Mouse (Mus musculus): Measurements from ENCODE around the gene Spty2d1. TPM values are rescaled to one million over a fixed set of nuclear protein-coding genes. Genes with fewer than 3 reads are reported as not detected.

Spty2d1 gene
- polyA plus RNA-seq, 1 experiment from 2014 or later = 13.1 TPM

DNA sequence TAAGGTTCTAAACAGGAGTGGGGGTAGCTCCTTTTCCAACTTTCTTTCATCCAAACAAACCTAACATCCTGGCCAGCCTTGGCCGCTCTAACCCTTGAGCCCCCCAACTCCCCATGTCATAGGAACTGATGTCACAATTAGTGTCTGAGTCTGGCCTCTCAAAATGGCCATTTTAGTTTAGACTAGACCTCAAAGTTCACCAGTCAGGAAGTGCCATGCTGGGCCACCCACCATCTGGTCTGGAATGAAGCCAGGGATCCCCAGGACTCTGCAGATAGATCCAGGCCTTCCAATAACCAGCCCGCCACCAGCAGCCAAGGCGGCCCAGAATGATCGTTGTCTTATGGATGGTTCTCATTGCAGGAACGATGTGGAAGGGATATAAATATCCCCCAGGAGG is 21.6 kb downstream of the Spty2d1 start:
- H3K36me3 ChIP-seq (ENCODE audit: control insufficient read depth, insufficient read depth) = no peaks in the 10 kb centered on the region

DNA sequence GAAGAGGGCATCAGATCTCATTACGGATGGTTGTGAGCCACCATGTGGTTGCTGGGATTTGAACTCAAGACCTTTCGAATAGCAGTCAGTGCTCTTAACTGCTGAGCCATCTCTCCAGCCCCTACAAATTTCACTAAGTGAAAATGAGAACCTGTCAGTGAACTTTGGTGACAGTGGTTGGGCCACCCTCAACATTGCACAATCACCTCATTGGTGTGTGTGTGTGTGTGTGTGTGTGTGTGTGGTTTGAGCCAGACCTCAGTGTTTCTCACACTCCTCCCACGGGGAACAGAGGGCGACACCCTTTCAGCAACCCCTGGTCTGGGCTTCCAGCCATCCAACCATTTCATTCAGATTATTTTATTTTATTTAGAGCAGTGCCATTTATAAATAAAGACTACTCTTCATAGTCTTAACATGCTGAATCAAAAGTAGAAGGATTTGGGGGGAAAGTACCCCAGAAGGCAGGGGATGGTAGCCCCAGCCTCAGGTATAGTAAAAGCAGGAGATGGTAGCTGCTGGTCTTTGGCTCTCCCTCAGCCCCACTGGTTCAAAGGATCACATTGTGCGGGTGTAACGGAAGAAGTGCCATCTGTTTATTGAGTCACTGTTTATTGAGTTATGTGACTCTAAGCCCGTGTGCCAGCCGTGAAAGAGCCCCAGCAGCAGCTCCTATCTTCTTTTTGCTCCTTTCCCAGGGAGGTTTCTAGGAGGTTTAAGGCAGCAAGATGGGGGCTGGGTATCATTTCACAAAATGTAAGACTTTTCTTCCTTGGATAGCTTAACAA is 22.3 kb downstream of the Spty2d1 start:
- H3K4me2 ChIP-seq (ENCODE audit: low read depth, low read length) = no peak overlapping the region
- WGBS = 57% methylated on average over 8 of the region's 8 CpGs

More for the DNA sequence above, 21.6 kb downstream of the Spty2d1 start:
- Histone ChIP-seq H3K9me3 (replicated peaks; ENCODE audit: control insufficient read depth, low read length) (no peaks in the 10 kb centered on the region), H3K27ac (ENCODE audit: low read length) (no peak overlapping the region), H3K4me2 (ENCODE audit: low read depth, low read length) (no peak overlapping the region), H3K4me1 (ENCODE audit: control insufficient read depth, insufficient read depth, low read length) (no peaks in the 10 kb centered on the region), H3K27me3 (ENCODE audit: control insufficient read depth, insufficient read depth, low read length) (no peaks in the 10 kb centered on the region), H3K4me3 (ENCODE audit: low read length) (no peak overlapping the region), H3K9ac (ENCODE audit: low read length) (no peak overlapping the region)
- ATAC-seq (replicated peaks; ENCODE audit: extremely low read depth, insufficient read depth, low FRiP score) = no peak
- 47% methylated on average over 5 of the region's 5 CpGs for WGBS

GRCm38 (mm10) chr7:46983280-46983679 is 24.9 kb downstream of the Spty2d1 start, which contains the start of gene Gm9999:
Gene Gm9999 (plus strand): TSS chr7:46983580.
- no peak within 1 kb of the TSS for H3K4me3 ChIP-seq (ENCODE audit: low read length)
- WGBS = 82% methylated on average over 3 of the region's 3 CpGs
- no peaks in the 10 kb centered on the region for H3K4me1 ChIP-seq (ENCODE audit: control insufficient read depth, insufficient read depth, low read length)
- H3K27me3 ChIP-seq (ENCODE audit: control insufficient read depth, insufficient read depth, low read length) = no peaks in the 10 kb centered on the region
- ATAC-seq (replicated peaks; ENCODE audit: extremely low read depth, insufficient read depth, low FRiP score) = no peak
- H3K27ac ChIP-seq (ENCODE audit: low read length) = no peak within 1 kb of the TSS
- no peak within 1 kb of the TSS for H3K4me2 ChIP-seq (ENCODE audit: low read depth, low read length)
- H3K36me3 ChIP-seq (ENCODE audit: control insufficient read depth, insufficient read depth) = no peaks in the 10 kb centered on the region
- H3K9ac ChIP-seq (ENCODE audit: low read length) = no peak within 1 kb of the TSS
- H3K9me3 ChIP-seq (replicated peaks; ENCODE audit: control insufficient read depth, low read length) = no peaks in the 10 kb centered on the region

More for the DNA sequence above, 22.3 kb downstream of the Spty2d1 start:
- Histone ChIP-seq H3K9ac (ENCODE audit: low read length) (no peak overlapping the region), H3K27me3 (ENCODE audit: control insufficient read depth, insufficient read depth, low read length) (no peaks in the 10 kb centered on the region), H3K4me3 (ENCODE audit: low read length) (no peak overlapping the region), H3K36me3 (ENCODE audit: control insufficient read depth, insufficient read depth) (no peaks in the 10 kb centered on the region), H3K9me3 (replicated peaks; ENCODE audit: control insufficient read depth, low read length) (no peaks in the 10 kb centered on the region), H3K4me1 (ENCODE audit: control insufficient read depth, insufficient read depth, low read length) (no peaks in the 10 kb centered on the region), H3K27ac (ENCODE audit: low read length) (peak overlapping the region; percentile 12; the same call in 1 of the 2 replicates)
- ATAC-seq (replicated peaks; ENCODE audit: extremely low read depth, insufficient read depth, low FRiP score) = no peak

- Histone ChIP-seq H3K4me3 (ENCODE audit: low read length) (no peak overlapping the region), H3K9me3 (replicated peaks; ENCODE audit: control insufficient read depth, low read length) (peaks cover 3% of the 10 kb centered on the region; the same call in 1 of the 2 replicates), H3K4me1 (ENCODE audit: control insufficient read depth, insufficient read depth, low read length) (no peaks in the 10 kb centered on the region), H3K4me2 (ENCODE audit: low read depth, low read length) (no peak overlapping the region), H3K27me3 (ENCODE audit: control insufficient read depth, insufficient read depth, low read length) (no peaks in the 10 kb centered on the region), H3K27ac (ENCODE audit: low read length) (no peak overlapping the region), H3K36me3 (ENCODE audit: control insufficient read depth, insufficient read depth) (no peaks in the 10 kb centered on the region), H3K9ac (ENCODE audit: low read length) (no peak overlapping the region)
- WGBS = 83% methylated on average over 11 of the region's 11 CpGs
- ATAC-seq (replicated peaks; ENCODE audit: extremely low read depth, insufficient read depth, low FRiP score) = no peak
Observed at GRCm38 (mm10) chr7:46975456-46975855, 32.8 kb downstream of the Spty2d1 start.

GRCm38 (mm10) chr7:46974648-46975047 is 33.6 kb downstream of the Spty2d1 start:
- H3K9me3 ChIP-seq (replicated peaks; ENCODE audit: control insufficient read depth, low read length) = peaks cover 3% of the 10 kb centered on the region; the same call in 1 of the 2 replicates
- no peak overlapping the region for H3K4me3 ChIP-seq (ENCODE audit: low read length)
- no peak overlapping the region for H3K27ac ChIP-seq (ENCODE audit: low read length)
- no peaks in the 10 kb centered on the region for H3K27me3 ChIP-seq (ENCODE audit: control insufficient read depth, insufficient read depth, low read length)
- no peaks in the 10 kb centered on the region for H3K36me3 ChIP-seq (ENCODE audit: control insufficient read depth, insufficient read depth)
- WGBS = 92% methylated on average over 4 of the region's 4 CpGs
- no peak for ATAC-seq (replicated peaks; ENCODE audit: extremely low read depth, insufficient read depth, low FRiP score)
- no peak overlapping the region for H3K9ac ChIP-seq (ENCODE audit: low read length)
- H3K4me2 ChIP-seq (ENCODE audit: low read depth, low read length) = no peak overlapping the region
- no peaks in the 10 kb centered on the region for H3K4me1 ChIP-seq (ENCODE audit: control insufficient read depth, insufficient read depth, low read length)

GRCm38 (mm10) chr7:46969898-46970297 is 38.3 kb downstream of the Spty2d1 start:
- no peaks in the 10 kb centered on the region for H3K36me3 ChIP-seq (ENCODE audit: control insufficient read depth, insufficient read depth)
- no peak overlapping the region for H3K4me2 ChIP-seq (ENCODE audit: low read depth, low read length)
- H3K9me3 ChIP-seq (replicated peaks; ENCODE audit: control insufficient read depth, low read length) = peaks cover 3% of the 10 kb centered on the region; the same call in 1 of the 2 replicates
- no peaks in the 10 kb centered on the region for H3K4me1 ChIP-seq (ENCODE audit: control insufficient read depth, insufficient read depth, low read length)
- ATAC-seq (replicated peaks; ENCODE audit: extremely low read depth, insufficient read depth, low FRiP score) = no peak
- H3K9ac ChIP-seq (ENCODE audit: low read length) = no peak overlapping the region
- no peak overlapping the region for H3K4me3 ChIP-seq (ENCODE audit: low read length)
- no peak overlapping the region for H3K27ac ChIP-seq (ENCODE audit: low read length)
- WGBS = 79% methylated on average over 4 of the region's 4 CpGs
- H3K27me3 ChIP-seq (ENCODE audit: control insufficient read depth, insufficient read depth, low read length) = no peaks in the 10 kb centered on the region

GRCm38 (mm10) chr7:46964070-46964469 is 44.1 kb downstream of the Spty2d1 start:
- Histone ChIP-seq H3K27ac (ENCODE audit: low read length) (no peak overlapping the region), H3K9me3 (replicated peaks; ENCODE audit: control insufficient read depth, low read length) (no peaks in the 10 kb centered on the region), H3K36me3 (ENCODE audit: control insufficient read depth, insufficient read depth) (no peaks in the 10 kb centered on the region), H3K4me1 (ENCODE audit: control insufficient read depth, insufficient read depth, low read length) (peaks cover 19% of the 10 kb centered on the region), H3K27me3 (ENCODE audit: control insufficient read depth, insufficient read depth, low read length) (no peaks in the 10 kb centered on the region), H3K4me3 (ENCODE audit: low read length) (no peak overlapping the region), H3K4me2 (ENCODE audit: low read depth, low read length) (no peak overlapping the region), H3K9ac (ENCODE audit: low read length) (no peak overlapping the region)
- WGBS = 79% methylated on average over 7 of the region's 7 CpGs
- no peak for ATAC-seq (replicated peaks; ENCODE audit: extremely low read depth, insufficient read depth, low FRiP score)

DNA sequence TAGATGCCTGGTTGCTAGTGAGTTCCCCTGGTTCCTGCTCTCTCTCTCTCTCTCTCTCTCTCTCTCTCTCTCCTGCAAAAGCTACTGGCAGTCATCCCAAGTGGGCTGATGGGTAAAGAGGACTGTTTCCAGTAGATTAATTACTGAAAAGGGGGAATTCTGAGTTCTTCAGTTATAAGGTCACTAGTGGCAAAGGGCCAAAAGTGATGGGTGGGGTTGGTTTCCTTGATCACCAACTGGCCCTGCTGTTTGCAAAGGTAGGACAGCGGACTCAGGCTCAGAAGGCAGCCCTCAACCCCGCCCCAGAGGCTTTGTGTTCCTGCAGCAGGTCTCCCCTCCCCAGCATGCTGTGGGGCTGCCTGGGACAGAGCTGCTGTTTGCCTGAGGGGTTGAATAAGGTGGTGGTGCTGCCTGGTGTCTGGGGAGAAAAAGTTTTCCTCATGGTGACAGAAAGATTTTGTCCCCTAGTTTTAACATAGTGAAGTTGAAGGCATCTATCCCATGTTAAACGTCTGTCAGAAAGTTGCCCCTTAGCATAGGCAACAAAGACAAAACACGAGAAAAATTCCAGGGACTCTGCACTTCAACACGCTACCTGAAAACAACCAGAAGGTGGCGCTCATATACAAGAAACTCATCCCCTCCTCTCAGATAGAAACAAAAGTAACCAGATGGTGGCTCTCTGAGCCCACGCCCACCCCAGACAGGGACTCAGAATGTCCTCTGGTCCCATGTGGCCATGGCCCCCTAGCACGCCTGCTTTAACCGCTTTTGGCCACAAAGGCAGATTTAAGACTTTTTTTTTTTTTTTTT is 45.2 kb downstream of the Spty2d1 start:
- Histone ChIP-seq H3K36me3 (ENCODE audit: control insufficient read depth, insufficient read depth) (no peaks in the 10 kb centered on the region), H3K4me2 (ENCODE audit: low read depth, low read length) (peak overlapping the region; percentile 54), H3K9me3 (replicated peaks; ENCODE audit: control insufficient read depth, low read length) (no peaks in the 10 kb centered on the region), H3K4me3 (ENCODE audit: low read length) (peak overlapping the region; percentile 10), H3K27me3 (ENCODE audit: control insufficient read depth, insufficient read depth, low read length) (no peaks in the 10 kb centered on the region), H3K27ac (ENCODE audit: low read length) (peak overlapping the region; percentile 86), H3K4me1 (ENCODE audit: control insufficient read depth, insufficient read depth, low read length) (peaks cover 19% of the 10 kb centered on the region), H3K9ac (ENCODE audit: low read length) (peak overlapping the region; percentile 49)
- 0% methylated on average over 9 of the region's 9 CpGs for WGBS
- peak; percentile 62 for ATAC-seq (replicated peaks; ENCODE audit: extremely low read depth, insufficient read depth, low FRiP score)

DNA sequence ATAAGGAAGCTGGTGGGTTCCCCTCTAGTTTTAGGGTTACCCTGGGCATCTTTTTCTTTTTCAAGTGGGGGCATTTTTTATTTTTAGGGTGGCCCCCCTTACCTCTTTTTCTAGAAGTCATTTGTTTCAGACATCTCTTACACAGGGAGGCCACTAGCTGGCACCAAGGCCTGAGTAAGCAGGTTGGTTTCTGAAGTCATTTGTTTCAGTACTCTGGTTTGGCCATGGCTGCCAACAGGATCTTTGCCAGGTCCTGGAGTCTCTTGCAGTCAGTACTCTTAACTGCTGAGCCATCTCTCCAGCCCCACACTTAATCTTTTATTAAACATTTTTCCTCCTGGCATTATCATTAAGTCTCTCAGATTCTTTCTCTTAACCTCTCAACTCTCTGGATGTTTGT is 46.1 kb downstream of the Spty2d1 start:
- H3K4me1 ChIP-seq (ENCODE audit: control insufficient read depth, insufficient read depth, low read length) = peaks cover 24% of the 10 kb centered on the region
- no peak overlapping the region for H3K9ac ChIP-seq (ENCODE audit: low read length)
- no peaks in the 10 kb centered on the region for H3K9me3 ChIP-seq (replicated peaks; ENCODE audit: control insufficient read depth, low read length)
- no peak overlapping the region for H3K4me2 ChIP-seq (ENCODE audit: low read depth, low read length)
- H3K4me3 ChIP-seq (ENCODE audit: low read length) = no peak overlapping the region
- peak overlapping the region; percentile 86 for H3K27ac ChIP-seq (ENCODE audit: low read length)
- H3K27me3 ChIP-seq (ENCODE audit: control insufficient read depth, insufficient read depth, low read length) = no peaks in the 10 kb centered on the region
- no peak for ATAC-seq (replicated peaks; ENCODE audit: extremely low read depth, insufficient read depth, low FRiP score)
- H3K36me3 ChIP-seq (ENCODE audit: control insufficient read depth, insufficient read depth) = no peaks in the 10 kb centered on the region

Data from heart, embryonic 16.5 days (tissue).